Comparison of ENCODE assay signal across 9 mouse cellular contexts in genomic region chrX:35813206-35813605, GRCm38 (mm10).
DNase-seq lines count a peak whose midpoint lies in the region; ATAC-seq and TF ChIP-seq lines count a peak whose summit lies in the region.
"Had no signal": no experiment of that assay in that cellular context is flagged by ENCODE, and none has a peak within 500 bp of the region (broad histone marks: within the 10 kb centered on the region; RNA-seq: fewer than 3 reads in every experiment).

No protein-coding gene starts in this region.

- H3K27ac ChIP-seq in kidney, embryonic 15.5 days = no peak overlapping the region
- H3K27ac ChIP-seq in ES-Bruce4 (ENCODE audit: insufficient read depth, low read length) = no peak overlapping the region
- H3K27ac ChIP-seq: liver, embryonic 15.5 days had no signal

- H3K36me3 ChIP-seq in kidney, embryonic 15.5 days = no peaks in the 10 kb centered on the region
- no peaks in the 10 kb centered on the region for H3K36me3 ChIP-seq in ES-Bruce4 (ENCODE audit: control insufficient read depth, insufficient read depth, low read length, poor library complexity, severe bottlenecking)
- H3K36me3 ChIP-seq: liver, embryonic 15.5 days had no signal

- no peak for TF ChIP-seq EP300 in ES-Bruce4 (IDR thresholded peaks at IDR 0.05; ENCODE audit: insufficient read depth, low read depth, low read length)

- no peak for ATAC-seq in kidney, embryonic 15.5 days (replicated peaks; ENCODE audit: low FRiP score)

- peak; percentile 18 for TF ChIP-seq CTCF in ES-Bruce4 (IDR thresholded peaks at IDR 0.05; ENCODE audit: low read depth, low read length)

- no peaks in the 10 kb centered on the region for H3K9me3 ChIP-seq in kidney, embryonic 15.5 days (replicated peaks)
- H3K9me3 ChIP-seq in ES-Bruce4 (replicated peaks; ENCODE audit: control insufficient read depth, insufficient read depth, low read length, poor library complexity, severe bottlenecking) = no peaks in the 10 kb centered on the region
- H3K9me3 ChIP-seq: liver, embryonic 15.5 days had no signal

- no peak overlapping the region for H3K9ac ChIP-seq in kidney, embryonic 15.5 days
- no peak overlapping the region for H3K9ac ChIP-seq in ES-Bruce4 (ENCODE audit: low read depth, poor library complexity, severe bottlenecking)
- H3K9ac ChIP-seq: liver, embryonic 15.5 days had no signal

- WGBS in kidney, embryonic 15.5 days = 37% methylated on average over 2 of the region's 2 CpGs

- TF ChIP-seq POLR2A in ES-Bruce4 (IDR thresholded peaks at IDR 0.05; ENCODE audit: insufficient read depth, low read length) = no peak

- H3K4me1 ChIP-seq in kidney, embryonic 15.5 days = no peaks in the 10 kb centered on the region
- H3K4me1 ChIP-seq in ES-Bruce4 (ENCODE audit: control insufficient read depth, insufficient read depth, low read length) = no peaks in the 10 kb centered on the region
- H3K4me1 ChIP-seq: liver, embryonic 15.5 days had no signal

- no peak overlapping the region for H3K4me2 ChIP-seq in kidney, embryonic 15.5 days
- H3K4me2 ChIP-seq: liver, embryonic 15.5 days had no signal

- peak; percentile 11 for DNase-seq in kidney, adult 11 months
- DNase-seq in adrenal gland, postnatal 14 days = peak; percentile 50
- peak; percentile 6 for DNase-seq in fibroblast of lung, adult 2 months (ENCODE audit: low read depth)
- peak; percentile 3 to 19 for DNase-seq in lung, adult 18-20 months
- DNase-seq in thymus, postnatal 14 days = peak; percentile 29

- H3K27me3 ChIP-seq in kidney, embryonic 15.5 days = no peaks in the 10 kb centered on the region
- H3K27me3 ChIP-seq in ES-Bruce4 (ENCODE audit: control insufficient read depth, insufficient read depth, low read length, poor library complexity, severe bottlenecking) = no peaks in the 10 kb centered on the region
- H3K27me3 ChIP-seq: liver, embryonic 15.5 days had no signal

- no peak overlapping the region for H3K4me3 ChIP-seq in kidney, embryonic 15.5 days (replicated peaks)
- no peak overlapping the region for H3K4me3 ChIP-seq in ES-Bruce4 (ENCODE audit: low read depth, low read length)
- H3K4me3 ChIP-seq: erythroblast, embryonic 14.5 days; liver, embryonic 15.5 days had no signal
